Mouse (Mus musculus): Measurements from ENCODE around the gene AL731706.1. TPM values are rescaled to one million over a fixed set of nuclear protein-coding genes. Genes with fewer than 3 reads are reported as not detected.
"Not testable (repeated sequence)": the region's sequence is repeated elsewhere in the genome, so short reads cannot be mapped to it uniquely, and the experiment has no call there.

AL731706.1 gene
- polyA plus RNA-seq, 1 experiment from 2014 or later, result 30.3 TPM

- Histone ChIP-seq H3K27ac (replicated peaks) (no peak overlapping the region), H3K4me1 (peaks cover 23% of the 10 kb centered on the region), H3K4me3 (no peak overlapping the region), H3K36me3 (no peaks in the 10 kb centered on the region), H3K27me3 (ENCODE audit: low read depth, poor library complexity, severe bottlenecking) (no peaks in the 10 kb centered on the region), H3K9me3 (replicated peaks) (no peaks in the 10 kb centered on the region)
- no peak for DNase-seq (ENCODE audit: low spot score)
- 95% methylated on average over 2 of the region's 2 CpGs for WGBS
Observed at GRCm38 (mm10) chr2:136896131-136896530, 4.9 kb upstream of the AL731706.1 start.

- WGBS, result 63% methylated on average over 2 of the region's 2 CpGs
- Histone ChIP-seq H3K36me3 (no peaks in the 10 kb centered on the region), H3K27me3 (ENCODE audit: low read depth, poor library complexity, severe bottlenecking) (no peaks in the 10 kb centered on the region), H3K4me1 (peaks cover 28% of the 10 kb centered on the region), H3K4me3 (no peak overlapping the region), H3K27ac (replicated peaks) (no peak overlapping the region), H3K9me3 (replicated peaks) (no peaks in the 10 kb centered on the region)
- DNase-seq (ENCODE audit: low spot score), result no peak
Observed at GRCm38 (mm10) chr2:136894494-136894893, 3.3 kb upstream of the AL731706.1 start.

GRCm38 (mm10) chr2:136891951-136892371, 772 bp upstream of the AL731706.1 start:
- DNase-seq (ENCODE audit: low spot score), result peak; percentile 93
- Histone ChIP-seq H3K4me3 (peak overlapping the region; percentile 81), H3K27me3 (ENCODE audit: low read depth, poor library complexity, severe bottlenecking) (no peaks in the 10 kb centered on the region), H3K36me3 (no peaks in the 10 kb centered on the region), H3K27ac (replicated peaks) (peak overlapping the region; percentile 96), H3K4me1 (peaks cover 23% of the 10 kb centered on the region), H3K9me3 (replicated peaks) (no peaks in the 10 kb centered on the region)
- WGBS, result under 1% methylated on average over 23 of the region's 23 CpGs

- H3K9me3 ChIP-seq (replicated peaks); DNase-seq (ENCODE audit: low spot score); H3K36me3 ChIP-seq; H3K27me3 ChIP-seq (ENCODE audit: low read depth, poor library complexity, severe bottlenecking): not testable (repeated sequence)
- 7% methylated on average over 15 of the region's 15 CpGs for WGBS
- Histone ChIP-seq H3K4me1 (peaks cover 20% of the 10 kb centered on the region), H3K4me3 (peak overlapping the region; percentile 81), H3K27ac (replicated peaks) (peak overlapping the region; percentile 96)
Observed at GRCm38 (mm10) chr2:136890716-136891067, 497 bp downstream of the AL731706.1 start.

- no peaks in the 10 kb centered on the region for H3K9me3 ChIP-seq (replicated peaks)
- H3K27ac ChIP-seq (replicated peaks), result no peak overlapping the region
- H3K4me1 ChIP-seq, result peaks cover 6% of the 10 kb centered on the region; the same call in 1 of the 2 replicates
- WGBS, result 78% methylated on average over 4 of the region's 4 CpGs
- H3K27me3 ChIP-seq (ENCODE audit: low read depth, poor library complexity, severe bottlenecking), result no peaks in the 10 kb centered on the region
- no peak overlapping the region for H3K4me3 ChIP-seq
- H3K36me3 ChIP-seq, result peaks cover 37% of the 10 kb centered on the region
- no peak for DNase-seq (ENCODE audit: low spot score)
Observed at GRCm38 (mm10) chr2:136886846-136887245, 4.3 kb downstream of the AL731706.1 start.

GRCm38 (mm10) chr2:136885579-136885978, 5.6 kb downstream of the AL731706.1 start, which contains the start of gene AL731706.2:
AL731706.2 (minus strand) TSS chr2:136885679.
- H3K36me3 ChIP-seq, result peaks cover 49% of the 10 kb centered on the region
- 93% methylated on average over 2 of the region's 2 CpGs for WGBS
- H3K4me3 ChIP-seq, result no peak within 1 kb of the TSS

GRCm38 (mm10) chr2:136854543-136855388, 36.4 kb downstream of the AL731706.1 start:
- H3K4me1 ChIP-seq, result peaks cover 33% of the 10 kb centered on the region
- peak; percentile 48 for DNase-seq (ENCODE audit: low spot score)
- WGBS, result 18% methylated on average over 5 of the region's 5 CpGs
- H3K27me3 ChIP-seq (ENCODE audit: low read depth, poor library complexity, severe bottlenecking), result peaks cover 24% of the 10 kb centered on the region
- no peaks in the 10 kb centered on the region for H3K36me3 ChIP-seq
- no peak overlapping the region for H3K4me3 ChIP-seq
- no peaks in the 10 kb centered on the region for H3K9me3 ChIP-seq (replicated peaks)
- peak overlapping the region; percentile 76 for H3K27ac ChIP-seq (replicated peaks)

More at GRCm38 (mm10) chr2:136885579-136885978, 5.6 kb downstream of the AL731706.1 start, which contains the start of gene AL731706.2:
- Histone ChIP-seq H3K9me3 (replicated peaks) (no peaks in the 10 kb centered on the region), H3K4me1 (peaks cover 6% of the 10 kb centered on the region; the same call in 1 of the 2 replicates), H3K27ac (replicated peaks) (no peak within 1 kb of the TSS), H3K27me3 (ENCODE audit: low read depth, poor library complexity, severe bottlenecking) (no peaks in the 10 kb centered on the region)
- DNase-seq (ENCODE audit: low spot score), result no peak

- 81% methylated on average over 3 of the region's 3 CpGs for WGBS
- Histone ChIP-seq H3K9me3 (replicated peaks) (no peaks in the 10 kb centered on the region), H3K4me3 (no peak overlapping the region), H3K4me1 (peaks cover 27% of the 10 kb centered on the region), H3K36me3 (no peaks in the 10 kb centered on the region), H3K27ac (replicated peaks) (no peak overlapping the region), H3K27me3 (ENCODE audit: low read depth, poor library complexity, severe bottlenecking) (peaks cover 8% of the 10 kb centered on the region; the same call in 1 of the 2 replicates)
- no peak for DNase-seq (ENCODE audit: low spot score)
Observed at GRCm38 (mm10) chr2:136850366-136850765, 40.8 kb downstream of the AL731706.1 start.

GRCm38 (mm10) chr2:136837994-136838393, 53.2 kb downstream of the AL731706.1 start:
- no peak overlapping the region for H3K27ac ChIP-seq (replicated peaks)
- no peaks in the 10 kb centered on the region for H3K36me3 ChIP-seq
- H3K9me3 ChIP-seq (replicated peaks), result no peaks in the 10 kb centered on the region
- no peak for DNase-seq (ENCODE audit: low spot score)
- WGBS, result 68% methylated on average over 1 of the region's 1 CpGs
- H3K4me3 ChIP-seq, result no peak overlapping the region
- H3K27me3 ChIP-seq (ENCODE audit: low read depth, poor library complexity, severe bottlenecking), result no peaks in the 10 kb centered on the region
- H3K4me1 ChIP-seq, result no peaks in the 10 kb centered on the region

GRCm38 (mm10) chr2:136835882-136836281, 55.3 kb downstream of the AL731706.1 start:
- Histone ChIP-seq H3K4me3 (no peak overlapping the region), H3K27ac (replicated peaks) (no peak overlapping the region), H3K9me3 (replicated peaks) (no peaks in the 10 kb centered on the region), H3K27me3 (ENCODE audit: low read depth, poor library complexity, severe bottlenecking) (no peaks in the 10 kb centered on the region), H3K36me3 (no peaks in the 10 kb centered on the region), H3K4me1 (no peaks in the 10 kb centered on the region)
- DNase-seq (ENCODE audit: low spot score), result no peak
- 68% methylated on average over 3 of the region's 3 CpGs for whole genome bisulfite sequencing

GRCm38 (mm10) chr2:136834715-136835075, 56.5 kb downstream of the AL731706.1 start:
- WGBS, result 93% methylated on average over 1 of the region's 1 CpGs
- no peaks in the 10 kb centered on the region for H3K36me3 ChIP-seq
- H3K27ac ChIP-seq (replicated peaks), result no peak overlapping the region
- no peaks in the 10 kb centered on the region for H3K27me3 ChIP-seq (ENCODE audit: low read depth, poor library complexity, severe bottlenecking)
- no peak overlapping the region for H3K4me3 ChIP-seq
- no peak for DNase-seq (ENCODE audit: low spot score)
- no peaks in the 10 kb centered on the region for H3K9me3 ChIP-seq (replicated peaks)
- H3K4me1 ChIP-seq, result no peaks in the 10 kb centered on the region

GRCm38 (mm10) chr2:136833976-136834714, 57.0 kb downstream of the AL731706.1 start:
- no peak overlapping the region for H3K4me3 ChIP-seq
- DNase-seq (ENCODE audit: low spot score), result no peak
- no peaks in the 10 kb centered on the region for H3K4me1 ChIP-seq
- no peaks in the 10 kb centered on the region for H3K36me3 ChIP-seq
- H3K27me3 ChIP-seq (ENCODE audit: low read depth, poor library complexity, severe bottlenecking), result no peaks in the 10 kb centered on the region
- 82% methylated on average over 3 of the region's 3 CpGs for WGBS
- H3K27ac ChIP-seq (replicated peaks), result no peak overlapping the region
- H3K9me3 ChIP-seq (replicated peaks), result no peaks in the 10 kb centered on the region

- Histone ChIP-seq H3K4me3 (no peak overlapping the region), H3K4me1 (no peaks in the 10 kb centered on the region), H3K27me3 (ENCODE audit: low read depth, poor library complexity, severe bottlenecking) (no peaks in the 10 kb centered on the region), H3K27ac (replicated peaks) (no peak overlapping the region), H3K36me3 (no peaks in the 10 kb centered on the region), H3K9me3 (replicated peaks) (no peaks in the 10 kb centered on the region)
- no peak for DNase-seq (ENCODE audit: low spot score)
- WGBS, result 84% methylated on average over 3 of the region's 3 CpGs
Observed at GRCm38 (mm10) chr2:136832936-136833335, 58.3 kb downstream of the AL731706.1 start.

Data from midbrain, embryonic 10.5 days (tissue).